Mouse (Mus musculus) heart, postnatal 0 days (tissue): Measurements from ENCODE around the gene Eif4a1.
"Not testable (repeated sequence)": the region's sequence is repeated elsewhere in the genome, so short reads cannot be mapped to it uniquely, and the experiment has no call there.

Source experiments
- CTCF ChIP-seq: IDR thresholded peaks from 2 replicates; pipeline ENCODE4 v1.5.1; 2016; ENCODE audit warnings: antibody characterized with exemption, control low read depth, low read depth
- EP300 ChIP-seq: IDR thresholded peaks from 2 replicates; pipeline ENCODE4 v1.6.1; 2016; ENCODE audit warnings: antibody characterized with exemption, low read depth

DNA sequence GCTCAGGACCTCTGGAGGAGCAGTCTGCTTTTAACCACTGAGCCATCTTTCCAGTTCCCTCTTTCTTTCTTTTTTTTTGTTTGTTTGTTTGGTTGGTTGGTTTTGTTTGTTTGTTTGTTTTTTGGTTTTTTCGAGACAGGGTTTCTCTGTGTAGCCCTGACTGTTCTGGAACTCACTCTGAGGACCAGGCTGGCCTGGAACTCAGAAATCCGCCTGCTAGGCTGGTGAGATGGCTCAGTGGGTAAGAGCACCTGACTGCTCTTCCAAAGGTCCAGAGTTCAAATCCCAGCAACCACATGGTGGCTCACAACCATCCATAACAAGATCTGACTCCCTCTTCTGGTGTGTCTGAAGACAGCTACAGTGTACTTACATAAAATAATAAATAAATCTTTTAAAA lies 47.9 kb downstream of the Eif4a1 start:
- TF ChIP-seq CTCF, EP300: not testable (repeated sequence)
